Mouse (Mus musculus) hematopoietic multipotent progenitor cell, adult 10-12 weeks (in vitro differentiated cells): ENCODE results near the gene Hk3. TPM values are rescaled to one million over a fixed set of nuclear protein-coding genes. Genes with fewer than 3 reads are reported as not detected.

Source experiments
- polyA plus RNA-seq: library from polyadenylated mRNA; stranded (reverse); fragments of >175 nt; gene quantifications from 2 replicates; pipeline ENCODE4 v1.2.3, GENCODE M21; 2012; ENCODE audit warnings: low replicate concordance

Hk3 gene
- polyA plus RNA-seq: 10.7 and 16.8 TPM in 2 replicates

DNA sequence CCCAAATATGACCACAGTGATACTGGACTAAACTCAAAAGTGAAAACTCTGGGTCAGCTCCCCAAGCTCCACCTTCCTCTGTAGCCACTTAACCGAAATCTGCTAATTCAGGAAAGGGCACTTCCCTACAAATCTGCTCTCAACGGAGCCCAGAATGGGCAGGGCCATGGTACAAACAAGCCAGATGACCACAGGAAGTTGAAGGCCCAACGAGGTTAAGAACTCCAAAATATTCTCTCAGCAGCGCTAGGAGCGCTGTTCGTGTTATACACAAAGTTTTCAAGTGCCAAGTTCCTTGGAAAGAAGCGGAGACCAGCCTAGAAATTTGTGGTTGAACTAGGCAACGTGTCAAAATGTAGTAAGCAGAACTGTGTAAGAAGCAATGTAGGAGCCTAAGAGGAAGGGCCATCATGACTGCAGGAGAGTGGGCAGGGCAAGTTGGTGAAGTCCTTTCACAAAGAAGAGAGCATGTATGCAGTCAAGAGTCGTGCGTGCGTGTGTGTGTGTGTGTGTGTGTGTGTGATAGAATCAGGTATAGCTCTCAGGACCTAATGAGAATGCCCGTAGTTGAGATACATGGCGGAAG, at the start of gene Hk3:
Gene Hk3 (minus strand): TSS at position 192 of the 586 bp plus-strand sequence.

Other genes with a start within 250 kb of the Hk3 start
- gene Eif4e1b, start 237.4 kb downstream of the Hk3 start, polyA plus RNA-seq: not detected in 2 replicates
- gene Tspan17, start 232.0 kb downstream of the Hk3 start, polyA plus RNA-seq: 7.5 and 19.6 TPM in 2 replicates
- 1.5 and 2.8 TPM in 2 replicates for gene Unc5a, start 72.0 kb downstream of the Hk3 start, polyA plus RNA-seq
- gene Uimc1, start 78.9 kb upstream of the Hk3 start, polyA plus RNA-seq: 7.8 and 11.6 TPM in 2 replicates
- gene Zfp346, start 83.9 kb upstream of the Hk3 start, polyA plus RNA-seq: 8.9 and 26.7 TPM in 2 replicates
- not detected in 2 replicates for gene Gm17617, start 112.2 kb upstream of the Hk3 start, polyA plus RNA-seq
- gene Fgfr4, start 131.3 kb upstream of the Hk3 start, polyA plus RNA-seq: 0.08 TPM in 1 of 2 replicates, not detected in the other
- gene Nsd1, start 188.4 kb upstream of the Hk3 start, polyA plus RNA-seq: 20.4 and 23.9 TPM in 2 replicates